Mouse (Mus musculus) CH12.LX (cell line): ENCODE results near the gene Phka1.
"Not testable (repeated sequence)": the region's sequence is repeated elsewhere in the genome, so short reads cannot be mapped to it uniquely, and the experiment has no call there.

Experiments
- CTCF ChIP-seq, 2 experiments: IDR thresholded peaks in 1 of 2; conservative IDR thresholded peaks in 1 of 2; 2 replicates each; pipeline ENCODE4 v1.5.1; 2011 to 2012; ENCODE audit warnings: low read depth in 2 of 2, low read length in 2 of 2, improper control_type of control experiment in 1 of 2, inconsistent platforms in 1 of 2, mild to moderate bottlenecking in 1 of 2, moderate library complexity in 1 of 2
- ETS1 ChIP-seq: conservative IDR thresholded peaks from 2 replicates; pipeline ENCODE4 v1.6.1; 2012; ENCODE audit warnings: low read depth, mild to moderate bottlenecking, inconsistent platforms, low read length, improper control_type of control experiment, moderate library complexity
- POLR2A ChIP-seq: IDR thresholded peaks from 2 replicates; pipeline ENCODE4 v1.6.1; 2011; ENCODE audit warnings: low read depth, mild to moderate bottlenecking, improper control_type of control experiment, low read length

DNA sequence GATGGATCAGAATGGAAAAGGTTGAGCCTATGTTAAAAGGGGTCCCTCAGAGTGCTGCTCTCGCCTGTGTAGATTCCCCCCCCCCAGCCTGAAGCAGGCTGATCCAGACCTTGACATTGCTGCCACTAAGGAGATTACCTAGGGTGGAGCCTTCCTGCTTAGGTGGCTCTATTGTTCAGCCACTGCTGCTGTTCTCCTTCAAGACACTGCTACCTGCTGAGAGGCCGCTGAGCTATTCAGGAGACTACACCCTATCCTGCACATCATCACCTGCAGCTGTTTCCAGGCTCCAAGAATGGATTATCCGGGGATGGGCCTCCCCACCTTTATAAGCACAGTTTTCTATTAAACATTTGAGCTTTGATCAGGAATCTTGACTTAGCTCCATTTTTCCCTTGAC lies 40.7 kb upstream of the Phka1 start:
- TF ChIP-seq POLR2A; CTCF (conservative IDR thresholded peaks at IDR 0.05 in 1 of 2, IDR thresholded peaks at IDR 0.05 in 1 of 2; ENCODE audit: low read depth in 2 of 2, low read length in 2 of 2); ETS1: not testable (repeated sequence)
